Comparison of ENCODE assay signal across 8 mouse cellular contexts in genomic region chr9:26776122-26776902, GRCm38 (mm10). TPM values are rescaled to one million over a fixed set of nuclear protein-coding genes. Genes with fewer than 3 reads are reported as not detected.
DNase-seq lines count a peak whose midpoint lies in the region; ATAC-seq and TF ChIP-seq lines count a peak whose summit lies in the region.

No protein-coding gene starts in this region.

- intact Hi-C loops in gastrocnemius, adult 2 months (cut with DNase I), result loop anchor here (2.0 to 5.0 kb wide), 2 partner anchors 149 to 1122 kb away; no protein-coding TSS in a partner anchor

- H3K27ac ChIP-seq in gastrocnemius, adult 2 months, result no peak overlapping the region
- no peak overlapping the region for H3K27ac ChIP-seq in midbrain, embryonic 16.5 days (ENCODE audit: low read length)

- 67% methylated on average over 6 of the region's 6 CpGs for WGBS in midbrain, embryonic 16.5 days

- no peaks in the 10 kb centered on the region for H3K4me1 ChIP-seq in midbrain, embryonic 16.5 days (ENCODE audit: control insufficient read depth, insufficient read depth, low read length)

- ATAC-seq in frontal cortex, adult (ENCODE audit: low TSS enrichment), result peak; percentile 82
- ATAC-seq in midbrain, embryonic 16.5 days, result peak; percentile 81

- peak; percentile 76 for TF ChIP-seq CTCF in gastrocnemius, adult 2 months (IDR thresholded peaks at IDR 0.05)

- H3K9ac ChIP-seq in midbrain, embryonic 16.5 days (ENCODE audit: low read depth, low read length), result no peak overlapping the region

- no peaks in the 10 kb centered on the region for H3K36me3 ChIP-seq in midbrain, embryonic 16.5 days (ENCODE audit: control insufficient read depth, insufficient read depth, low read length)

- H3K27me3 ChIP-seq in midbrain, embryonic 16.5 days (ENCODE audit: control insufficient read depth, insufficient read depth, low read depth, low read length), result no peaks in the 10 kb centered on the region

- H3K9me3 ChIP-seq in midbrain, embryonic 16.5 days (replicated peaks; ENCODE audit: control insufficient read depth, low read length, poor library complexity, severe bottlenecking), result no peaks in the 10 kb centered on the region

- H3K4me2 ChIP-seq in midbrain, embryonic 16.5 days (ENCODE audit: low read length), result no peak overlapping the region

- no peak for DNase-seq in gastrocnemius, adult 2 months
- no peak for DNase-seq in gastrocnemius, postnatal 25 days
- DNase-seq in A20 (ENCODE audit: low read depth, low spot score), result peak; percentile 66
- peak; percentile 52 to 60 for DNase-seq in cerebellum, adult 18-20 months
- peak; percentile 34 to 58 for DNase-seq in layer of hippocampus, adult 8-10 months (ENCODE audit: low spot score in 2 of 2)
- no peak for DNase-seq in thymus, postnatal 36 days

- H3K4me3 ChIP-seq in gastrocnemius, adult 2 months, result no peak overlapping the region
- no peak overlapping the region for H3K4me3 ChIP-seq in midbrain, embryonic 16.5 days (ENCODE audit: low read depth, low read length)

RNA-seq across cellular contexts. Expression of gene Glb1l2, which starts 30.0 kb away (rescaled TPM):
- 1 to 10 TPM; 5.9 to 6.8 TPM for total RNA-seq in gastrocnemius, adult 2 months (2021)
- total RNA-seq in gastrocnemius, postnatal 25 days (2021), result 10 to 100 TPM in 1 of 2 experiments, 1 to 10 TPM in 1; 4.6 to 12.2 TPM
- 1 to 10 TPM in 1 of 4 experiments, under 1 TPM in 3; 0.34 to 1.0 (median 0.44) TPM for total RNA-seq in layer of hippocampus, adult 8-10 months (2022)
- polyA plus RNA-seq in midbrain, embryonic 16.5 days (2015; fragmentation: Nextera tagmentation; extraction: Ambion mirVana), result 3.1 and 3.6 TPM in 2 replicates

RNA-seq across cellular contexts. Expression of gene B3gat1, which starts 42.8 kb away (rescaled TPM):
- total RNA-seq in gastrocnemius, adult 2 months (2021), result 1 to 10 TPM in 1 of 2 experiments, under 1 TPM in 1; 0.14 to 3.3 TPM
- total RNA-seq in gastrocnemius, postnatal 25 days (2021), result 1 to 10 TPM in 1 of 2 experiments, under 1 TPM in 1; 0.38 to 1.4 TPM
- 100 to 1,000 TPM; 197 to 241 (median 226) TPM for total RNA-seq in layer of hippocampus, adult 8-10 months (2022)
- polyA plus RNA-seq in midbrain, embryonic 16.5 days (2015; fragmentation: Nextera tagmentation; extraction: Ambion mirVana), result 40.7 and 41.5 TPM in 2 replicates

Comparison
In these comparisons a context has a peak if more than half of its experiments do, and no peak if none do; other contexts are left out.
1. DNase-seq: peak in A20 (single experiment), cerebellum, adult 18-20 months (2 of 2) and layer of hippocampus, adult 8-10 months (2 of 2); none in gastrocnemius, adult 2 months (single experiment), gastrocnemius, postnatal 25 days (single experiment) and thymus, postnatal 36 days (0 of 2).
2. RNA of gene B3gat1, which starts 42.8 kb away (total RNA-seq): 197 to 241 TPM in layer of hippocampus, adult 8-10 months; 0.14 to 3.3 TPM in gastrocnemius, adult 2 months and 0.38 to 1.4 TPM in gastrocnemius, postnatal 25 days; every median in the first group is over 10 times any median in the second.